Mouse (Mus musculus) forebrain, embryonic 12.5 days (tissue): ENCODE measurements around the gene Samhd1. TPM values are rescaled to one million over a fixed set of nuclear protein-coding genes. Genes with fewer than 3 reads are reported as not detected.

Experiments used
- ATAC-seq: fragments of 200-750 bp; cut with Nextera tagmentation; 2 replicates; pipeline ENCODE4 v1.8.0; 2017; ENCODE audit warnings: moderate TSS enrichment; ENCODE audit not compliant: low FRiP score
- H3K27ac ChIP-seq: fragments of 300-500 bp; sonication (generic); 2 replicates; pipeline ENCODE4 v1.5.1; 2016; ENCODE audit warnings: mild to moderate bottlenecking
- H3K27me3 ChIP-seq: fragments of 300-500 bp; sonication (generic); 2 replicates; pipeline ENCODE4 v1.6.1; 2016; ENCODE audit warnings: mild to moderate bottlenecking
- H3K36me3 ChIP-seq: fragments of 300-500 bp; sonication (generic); replicated peaks from 2 replicates; pipeline ENCODE4 v1.6.1; 2016; ENCODE audit warnings: mild to moderate bottlenecking
- H3K4me1 ChIP-seq: fragments of 300-500 bp; sonication (generic); 2 replicates; pipeline ENCODE4 v1.6.1; 2016
- H3K4me2 ChIP-seq: fragments of 300-500 bp; sonication (generic); 2 replicates; pipeline ENCODE4 v1.6.1; 2016; ENCODE audit warnings: mild to moderate bottlenecking, moderate library complexity
- H3K4me3 ChIP-seq: fragments of 300-500 bp; sonication (generic); replicated peaks from 2 replicates; pipeline ENCODE4 v1.5.1; 2016; ENCODE audit warnings: mild to moderate bottlenecking
- H3K9ac ChIP-seq: fragments of 300-500 bp; sonication (generic); 2 replicates; pipeline ENCODE4 v1.6.1; 2016; ENCODE audit warnings: mild to moderate bottlenecking
- H3K9me3 ChIP-seq: fragments of 300-500 bp; sonication (generic); 2 replicates; pipeline ENCODE4 v1.6.1; 2016
- whole genome bisulfite sequencing: fragments of 180-500 bp; shearing (Covaris S2); methylation state at CpG from one replicate; pipeline ENCODE4 v1.1.7; 2016; 5-methylcytosine and 5-hydroxymethylcytosine counted together
- polyA plus RNA-seq: library from polyadenylated mRNA; unstranded; fragments of >200 nt; fragmentation: Nextera tagmentation; extraction: Ambion mirVana; gene quantifications from 2 replicates; pipeline ENCODE4 v1.2.1, GENCODE M21; 2016

The Samhd1 gene
- polyA plus RNA-seq, 1 experiment from 2014 or later, result 22.6 TPM

- peaks cover under 1% of the 10 kb centered on the region; the same call in 1 of the 2 replicates for H3K9me3 ChIP-seq
- under 1% methylated on average over 25 of the region's 25 CpGs for WGBS
- ATAC-seq, result peak; percentile 67
- H3K4me3 ChIP-seq, result peak overlapping the region; percentile 75
- peaks cover 5% of the 10 kb centered on the region; the same call in 1 of the 2 replicates for H3K4me1 ChIP-seq
- 0 out of 2 replicates have a peak, but pooled peaks cover under 1% of the 10 kb centered on the region for H3K36me3 ChIP-seq
- H3K9ac ChIP-seq, result peak overlapping the region; percentile 78
- H3K27ac ChIP-seq, result 0 out of 2 replicates have a peak overlapping the region, but pooled peaks have one; percentile 66
- peak overlapping the region; percentile 90 for H3K4me2 ChIP-seq
- H3K27me3 ChIP-seq, result no peaks in the 10 kb centered on the region
Measured at GRCm38 (mm10) chr2:157134479-157134931, 560 bp downstream of the Samhd1 start.

GRCm38 (mm10) chr2:157133769-157134478 is 1.1 kb downstream of the Samhd1 start:
- 14% methylated on average over 11 of the region's 11 CpGs for WGBS
- H3K36me3 ChIP-seq, result 0 out of 2 replicates have a peak, but pooled peaks cover 5% of the 10 kb centered on the region
- H3K4me3 ChIP-seq, result peak overlapping the region; percentile 75
- H3K9me3 ChIP-seq, result no peaks in the 10 kb centered on the region
- 0 out of 2 replicates have a peak overlapping the region, but pooled peaks have one; percentile 66 for H3K27ac ChIP-seq
- H3K4me1 ChIP-seq, result peaks cover 5% of the 10 kb centered on the region; the same call in 1 of the 2 replicates
- peak overlapping the region; percentile 90 for H3K4me2 ChIP-seq
- ATAC-seq, result no peak
- H3K27me3 ChIP-seq, result no peaks in the 10 kb centered on the region
- peak overlapping the region; percentile 78 for H3K9ac ChIP-seq

- no peaks in the 10 kb centered on the region for H3K27me3 ChIP-seq
- no peak overlapping the region for H3K4me2 ChIP-seq
- no peak overlapping the region for H3K4me3 ChIP-seq
- no peak overlapping the region for H3K27ac ChIP-seq
- 0 out of 2 replicates have a peak, but pooled peaks cover 5% of the 10 kb centered on the region for H3K36me3 ChIP-seq
- whole genome bisulfite sequencing, result 84% methylated on average over 3 of the region's 3 CpGs
- H3K9ac ChIP-seq, result no peak overlapping the region
- no peaks in the 10 kb centered on the region for H3K9me3 ChIP-seq
- H3K4me1 ChIP-seq, result peaks cover 5% of the 10 kb centered on the region; the same call in 1 of the 2 replicates
- ATAC-seq, result no peak
Measured at GRCm38 (mm10) chr2:157132686-157133540, 2.2 kb downstream of the Samhd1 start.

DNA sequence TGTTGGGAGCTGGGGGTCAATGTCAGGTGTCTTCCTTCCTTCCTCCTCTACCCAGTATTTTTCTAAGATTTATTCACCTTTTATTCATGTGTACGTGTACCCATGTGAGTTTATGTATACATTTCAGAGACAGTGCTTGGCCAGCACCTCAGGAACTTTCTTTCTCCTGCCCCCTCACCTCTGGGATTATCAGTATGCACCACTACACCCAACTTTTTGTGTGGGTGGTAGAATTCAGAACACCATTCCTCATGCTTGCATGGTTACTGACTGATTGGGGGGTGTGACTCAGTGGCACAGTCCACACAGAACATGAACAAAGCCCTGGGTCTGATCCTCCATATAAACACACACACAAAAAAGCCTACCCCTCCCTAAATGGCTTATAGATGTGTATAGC is 3.0 kb downstream of the Samhd1 start:
- Histone ChIP-seq H3K27ac (no peak overlapping the region), H3K9ac (no peak overlapping the region), H3K4me1 (peaks cover 5% of the 10 kb centered on the region; the same call in 1 of the 2 replicates), H3K4me3 (no peak overlapping the region), H3K36me3 (0 out of 2 replicates have a peak, but pooled peaks cover 6% of the 10 kb centered on the region), H3K27me3 (no peaks in the 10 kb centered on the region), H3K4me2 (no peak overlapping the region), H3K9me3 (no peaks in the 10 kb centered on the region)
- WGBS, result 91% methylated on average over 1 of the region's 1 CpGs
- no peak for ATAC-seq

GRCm38 (mm10) chr2:157130813-157131514 is 4.1 kb downstream of the Samhd1 start:
- H3K36me3 ChIP-seq, result 0 out of 2 replicates have a peak, but pooled peaks cover 8% of the 10 kb centered on the region
- no peak overlapping the region for H3K9ac ChIP-seq
- peaks cover 5% of the 10 kb centered on the region; the same call in 1 of the 2 replicates for H3K4me1 ChIP-seq
- no peak for ATAC-seq
- H3K4me3 ChIP-seq, result no peak overlapping the region
- H3K4me2 ChIP-seq, result no peak overlapping the region
- WGBS, result 90% methylated on average over 8 of the region's 8 CpGs
- H3K9me3 ChIP-seq, result no peaks in the 10 kb centered on the region
- no peak overlapping the region for H3K27ac ChIP-seq
- H3K27me3 ChIP-seq, result no peaks in the 10 kb centered on the region

DNA sequence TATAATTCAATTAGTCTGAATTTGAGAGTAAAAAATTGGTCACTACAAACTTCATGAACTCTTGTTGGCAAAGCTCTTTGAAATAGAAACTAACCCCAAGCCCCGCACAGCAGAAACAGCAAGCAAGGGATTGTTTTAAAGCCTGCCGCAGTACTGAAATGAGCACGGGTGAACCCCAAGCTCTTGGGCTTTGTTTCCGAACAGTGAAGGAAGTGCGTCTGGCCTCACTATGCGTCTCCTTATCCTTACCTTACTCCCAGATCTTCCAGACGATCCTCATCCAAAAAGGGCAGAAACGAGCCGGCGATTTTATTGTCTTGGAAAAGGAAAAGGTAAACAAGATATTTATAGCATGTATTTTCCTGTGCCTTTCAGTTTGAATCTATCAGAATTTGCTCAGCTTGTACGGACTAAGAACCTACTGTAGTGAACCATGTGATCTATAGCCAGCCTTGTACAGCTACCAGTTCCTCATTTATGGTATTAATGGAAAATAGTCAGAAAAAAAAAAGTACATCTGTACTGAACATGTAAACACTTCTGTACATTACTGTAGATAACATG is 5.4 kb downstream of the Samhd1 start:
- Histone ChIP-seq H3K4me2 (no peak overlapping the region), H3K27ac (no peak overlapping the region), H3K4me1 (peaks cover 5% of the 10 kb centered on the region; the same call in 1 of the 2 replicates), H3K4me3 (no peak overlapping the region), H3K27me3 (no peaks in the 10 kb centered on the region), H3K9me3 (no peaks in the 10 kb centered on the region), H3K36me3 (peaks cover 18% of the 10 kb centered on the region; the same call in 1 of the 2 replicates), H3K9ac (no peak overlapping the region)
- no peak for ATAC-seq
- 88% methylated on average over 11 of the region's 11 CpGs for WGBS

DNA sequence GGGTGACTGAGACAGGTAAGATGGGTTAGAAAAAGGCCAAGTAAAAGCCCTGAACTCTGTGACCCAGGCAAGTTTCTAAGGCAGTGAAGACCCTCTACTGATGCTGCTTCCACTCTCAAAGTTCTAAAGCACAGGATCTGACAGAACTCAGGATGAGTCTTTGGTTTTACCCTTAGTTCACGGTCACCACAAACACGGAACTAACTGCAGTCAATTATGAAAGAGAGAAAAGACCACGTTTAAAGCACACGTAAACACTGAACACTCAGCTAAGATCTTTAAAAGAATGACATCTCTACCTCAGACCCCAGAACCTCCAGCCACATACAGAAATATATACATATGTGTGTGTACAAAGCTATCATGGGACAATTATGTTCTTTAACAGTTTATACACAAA is 6.0 kb downstream of the Samhd1 start:
- Histone ChIP-seq H3K9me3 (no peaks in the 10 kb centered on the region), H3K4me3 (no peak overlapping the region), H3K36me3 (peaks cover 18% of the 10 kb centered on the region; the same call in 1 of the 2 replicates), H3K9ac (no peak overlapping the region), H3K27ac (no peak overlapping the region), H3K4me1 (0 out of 2 replicates have a peak, but pooled peaks cover under 1% of the 10 kb centered on the region), H3K27me3 (no peaks in the 10 kb centered on the region), H3K4me2 (no peak overlapping the region)
- no peak for ATAC-seq
- WGBS, result 92% methylated on average over 4 of the region's 4 CpGs

- no peak overlapping the region for H3K9ac ChIP-seq
- no peak for ATAC-seq
- H3K4me3 ChIP-seq, result no peak overlapping the region
- no peaks in the 10 kb centered on the region for H3K27me3 ChIP-seq
- no peak overlapping the region for H3K27ac ChIP-seq
- no peak overlapping the region for H3K4me2 ChIP-seq
- H3K4me1 ChIP-seq, result no peaks in the 10 kb centered on the region
- WGBS, result 67% methylated on average over 4 of the region's 4 CpGs
- no peaks in the 10 kb centered on the region for H3K9me3 ChIP-seq
- H3K36me3 ChIP-seq, result peaks cover 18% of the 10 kb centered on the region; the same call in 1 of the 2 replicates
Measured at GRCm38 (mm10) chr2:157128072-157128471, 7.0 kb downstream of the Samhd1 start.

- Histone ChIP-seq H3K27ac (no peak overlapping the region), H3K9me3 (no peaks in the 10 kb centered on the region), H3K4me2 (no peak overlapping the region), H3K36me3 (peaks cover 18% of the 10 kb centered on the region; the same call in 1 of the 2 replicates), H3K9ac (no peak overlapping the region), H3K27me3 (no peaks in the 10 kb centered on the region), H3K4me1 (no peaks in the 10 kb centered on the region), H3K4me3 (no peak overlapping the region)
- WGBS, result 82% methylated on average over 3 of the region's 3 CpGs
- ATAC-seq, result no peak
Measured at GRCm38 (mm10) chr2:157127370-157127769, 7.7 kb downstream of the Samhd1 start.

- 90% methylated on average over 3 of the region's 3 CpGs for WGBS
- H3K9me3 ChIP-seq, result no peaks in the 10 kb centered on the region
Measured at GRCm38 (mm10) chr2:157125246-157125645, 9.8 kb downstream of the Samhd1 start.

GRCm38 (mm10) chr2:157121766-157122165 is 13.3 kb downstream of the Samhd1 start:
- H3K36me3 ChIP-seq, result peaks cover 12% of the 10 kb centered on the region

More at GRCm38 (mm10) chr2:157125246-157125645, 9.8 kb downstream of the Samhd1 start:
- H3K9ac ChIP-seq, result no peak overlapping the region
- no peak for ATAC-seq
- H3K27me3 ChIP-seq, result no peaks in the 10 kb centered on the region
- no peak overlapping the region for H3K4me3 ChIP-seq
- no peak overlapping the region for H3K27ac ChIP-seq
- H3K4me1 ChIP-seq, result no peaks in the 10 kb centered on the region
- peaks cover 18% of the 10 kb centered on the region; the same call in 1 of the 2 replicates for H3K36me3 ChIP-seq
- H3K4me2 ChIP-seq, result no peak overlapping the region

More at GRCm38 (mm10) chr2:157121766-157122165, 13.3 kb downstream of the Samhd1 start:
- no peak overlapping the region for H3K4me2 ChIP-seq
- no peak overlapping the region for H3K27ac ChIP-seq
- H3K9ac ChIP-seq, result no peak overlapping the region
- WGBS, result 94% methylated on average over 8 of the region's 8 CpGs
- H3K4me1 ChIP-seq, result no peaks in the 10 kb centered on the region
- no peak overlapping the region for H3K4me3 ChIP-seq
- no peaks in the 10 kb centered on the region for H3K9me3 ChIP-seq
- no peak for ATAC-seq
- H3K27me3 ChIP-seq, result no peaks in the 10 kb centered on the region
